ENCODE assay signal across 8 mouse cellular contexts in genomic region chr7:5020685-5021084, GRCm38 (mm10). TPM values are rescaled to one million over a fixed set of nuclear protein-coding genes. Genes with fewer than 3 reads are reported as not detected.
DNase-seq lines count a peak whose midpoint lies in the region; ATAC-seq and TF ChIP-seq lines count a peak whose summit lies in the region.

No protein-coding gene starts in this region.

- peak overlapping the region; percentile 95 for H3K4me2 ChIP-seq in intestine, embryonic 14.5 days (ENCODE audit: low read length)
- peak overlapping the region; percentile 91 for H3K4me2 ChIP-seq in midbrain, postnatal 0 days (ENCODE audit: low read depth, low read length, poor library complexity, severe bottlenecking)

- no peak for ATAC-seq in erythroblast, adult 5-6 weeks (replicated peaks; ENCODE audit: low FRiP score, poor library complexity, severe bottlenecking)
- ATAC-seq in intestine, embryonic 14.5 days (replicated peaks; ENCODE audit: low FRiP score, low TSS enrichment, low read depth): no peak
- ATAC-seq in midbrain, postnatal 0 days (ENCODE audit: low FRiP score): peak; percentile 7; the same call in 1 of the 2 replicates

- DNase-seq in spleen, adult 2 months (ENCODE audit: low read depth in 1 of 2, low spot score in 2 of 2): no peak
- no peak for DNase-seq in spleen, adult 18-20 months
- DNase-seq in intestine, embryonic 14.5 days (ENCODE audit: low spot score): no peak
- DNase-seq in midbrain, postnatal 0 days (ENCODE audit: low spot score): peak; percentile 11
- DNase-seq in thymus, postnatal 4 days: no peak
- no peak for DNase-seq in yolk sac, embryonic 10.5 days (ENCODE audit: low spot score)

- WGBS in spleen, adult 2 months: 0% methylated on average over 15 of the region's 15 CpGs
- under 1% methylated on average over 9 of the region's 15 CpGs for WGBS in intestine, embryonic 14.5 days
- WGBS in midbrain, postnatal 0 days: 0% methylated on average over 14 of the region's 15 CpGs

- H3K36me3 ChIP-seq in erythroblast, embryonic 14.5 days (ENCODE audit: control insufficient read depth): peaks cover 50% of the 10 kb centered on the region
- peaks cover 2% of the 10 kb centered on the region for H3K36me3 ChIP-seq in spleen, adult 2 months (ENCODE audit: control insufficient read depth, insufficient read depth, low read length)
- H3K36me3 ChIP-seq in intestine, embryonic 14.5 days (ENCODE audit: control insufficient read depth, insufficient read depth, low read length): peaks cover 38% of the 10 kb centered on the region
- H3K36me3 ChIP-seq in midbrain, postnatal 0 days (ENCODE audit: insufficient read depth, low read length): peaks cover 17% of the 10 kb centered on the region; the same call in 1 of the 2 replicates

- peak overlapping the region; percentile 73 for H3K27ac ChIP-seq in spleen, adult 2 months (ENCODE audit: insufficient read depth, low read length)
- H3K27ac ChIP-seq in intestine, embryonic 14.5 days (ENCODE audit: low read depth): peak overlapping the region; percentile 94
- peak overlapping the region; percentile 94 for H3K27ac ChIP-seq in midbrain, postnatal 0 days (ENCODE audit: low read depth, low read length)

- no peak for TF ChIP-seq POLR2A in spleen, adult 2 months (IDR thresholded peaks at IDR 0.05; ENCODE audit: low read depth, low read length)

- H3K9me3 ChIP-seq in erythroblast, embryonic 14.5 days (ENCODE audit: control insufficient read depth, low read length): peaks cover 12% of the 10 kb centered on the region
- peaks cover 2% of the 10 kb centered on the region; the same call in 1 of the 2 replicates for H3K9me3 ChIP-seq in intestine, embryonic 14.5 days (ENCODE audit: control insufficient read depth, low read length)
- no peaks in the 10 kb centered on the region for H3K9me3 ChIP-seq in midbrain, postnatal 0 days (ENCODE audit: low read length)

- peaks cover 56% of the 10 kb centered on the region for H3K4me1 ChIP-seq in erythroblast, embryonic 14.5 days (ENCODE audit: control insufficient read depth)
- no peaks in the 10 kb centered on the region; the same call in 1 of the 2 replicates for H3K4me1 ChIP-seq in spleen, adult 2 months (ENCODE audit: control insufficient read depth, insufficient read depth, insufficient read length)
- H3K4me1 ChIP-seq in intestine, embryonic 14.5 days (replicated peaks; ENCODE audit: control insufficient read depth, insufficient read depth, low read length): peaks cover 20% of the 10 kb centered on the region
- peaks cover 7% of the 10 kb centered on the region; the same call in 1 of the 2 replicates for H3K4me1 ChIP-seq in midbrain, postnatal 0 days (ENCODE audit: insufficient read depth, low read length)

- peak overlapping the region; percentile 87 for H3K4me3 ChIP-seq in erythroblast, embryonic 14.5 days (replicated peaks)
- H3K4me3 ChIP-seq in spleen, adult 2 months (ENCODE audit: extremely low read depth, insufficient read depth, insufficient read length): peak overlapping the region; percentile 67
- H3K4me3 ChIP-seq in intestine, embryonic 14.5 days (ENCODE audit: low read depth, low read length): peak overlapping the region; percentile 73
- peak overlapping the region; percentile 79 for H3K4me3 ChIP-seq in midbrain, postnatal 0 days (ENCODE audit: low read depth, low read length)

- no peak for TF ChIP-seq CTCF in spleen, adult 2 months (IDR thresholded peaks at IDR 0.05; ENCODE audit: extremely low read depth, insufficient read depth, insufficient read length, insufficient replicate concordance)
- no peak for TF ChIP-seq CTCF in midbrain, postnatal 0 days (IDR thresholded peaks at IDR 0.05)

- H3K27me3 ChIP-seq in erythroblast, embryonic 14.5 days (ENCODE audit: control insufficient read depth): no peaks in the 10 kb centered on the region
- no peaks in the 10 kb centered on the region for H3K27me3 ChIP-seq in spleen, adult 2 months (ENCODE audit: control insufficient read depth, insufficient read depth, low read length)
- H3K27me3 ChIP-seq in intestine, embryonic 14.5 days (replicated peaks; ENCODE audit: control insufficient read depth, insufficient read depth, low read length): no peaks in the 10 kb centered on the region
- no peaks in the 10 kb centered on the region for H3K27me3 ChIP-seq in midbrain, postnatal 0 days (ENCODE audit: insufficient read depth, low read length)

- H3K9ac ChIP-seq in intestine, embryonic 14.5 days (ENCODE audit: low read length): peak overlapping the region; percentile 98
- H3K9ac ChIP-seq in midbrain, postnatal 0 days (replicated peaks; ENCODE audit: low read length, poor library complexity, severe bottlenecking): peak overlapping the region; percentile 93

RNA-seq across cellular contexts. Expression of gene Ccdc106, which starts 0.3 kb away (rescaled TPM):
- polyA plus RNA-seq in erythroblast, embryonic 14.5 days (2012): 0.06 TPM in 1 of 2 replicates, not detected in the other
- total RNA-seq in erythroblast, adult 5-6 weeks (2015; ENCODE audit: low replicate concordance): not detected in 2 replicates
- total RNA-seq in erythroblast, adult 5-6 weeks (2017; ENCODE audit: low replicate concordance): not detected in 2 replicates
- polyA plus RNA-seq in spleen, adult 2 months (2012; rRNA removed): 0.43 and 0.54 TPM in 2 replicates
- polyA plus RNA-seq in intestine, embryonic 14.5 days (2014; fragmentation: Nextera tagmentation; extraction: Ambion mirVana): 15.1 and 17.1 TPM in 2 replicates
- total RNA-seq in midbrain, postnatal 0 days (2014; rRNA removed): 65.6 and 68.8 TPM in 2 replicates
- 75.4 and 77.3 TPM in 2 replicates for polyA plus RNA-seq in midbrain, postnatal 0 days (2015; fragmentation: Nextera tagmentation; extraction: Ambion mirVana)

RNA-seq across cellular contexts. Expression of gene Zfp865, which starts 0.5 kb away (rescaled TPM):
- polyA plus RNA-seq in erythroblast, embryonic 14.5 days (2012): 1.7 and 1.8 TPM in 2 replicates
- 2.3 and 3.1 TPM in 2 replicates for total RNA-seq in erythroblast, adult 5-6 weeks (2015; ENCODE audit: low replicate concordance)
- 1.7 and 2.2 TPM in 2 replicates for total RNA-seq in erythroblast, adult 5-6 weeks (2017; ENCODE audit: low replicate concordance)
- polyA plus RNA-seq in spleen, adult 2 months (2012; rRNA removed): 47.9 and 58.4 TPM in 2 replicates
- polyA plus RNA-seq in intestine, embryonic 14.5 days (2014; fragmentation: Nextera tagmentation; extraction: Ambion mirVana): 6.2 and 7.2 TPM in 2 replicates
- 35.0 and 48.4 TPM in 2 replicates for total RNA-seq in midbrain, postnatal 0 days (2014; rRNA removed)
- 5.5 and 6.8 TPM in 2 replicates for polyA plus RNA-seq in midbrain, postnatal 0 days (2015; fragmentation: Nextera tagmentation; extraction: Ambion mirVana)

RNA-seq across cellular contexts. Expression of gene Gm44973, which starts 5.4 kb away (rescaled TPM):
- polyA plus RNA-seq in erythroblast, embryonic 14.5 days (2012): not detected in 2 replicates
- not detected in 2 replicates for total RNA-seq in erythroblast, adult 5-6 weeks (2015; ENCODE audit: low replicate concordance)
- not detected in 2 replicates for total RNA-seq in erythroblast, adult 5-6 weeks (2017; ENCODE audit: low replicate concordance)
- polyA plus RNA-seq in spleen, adult 2 months (2012; rRNA removed): 0.12 TPM in 1 of 2 replicates, not detected in the other
- 1.0 and 2.0 TPM in 2 replicates for polyA plus RNA-seq in intestine, embryonic 14.5 days (2014; fragmentation: Nextera tagmentation; extraction: Ambion mirVana)
- total RNA-seq in midbrain, postnatal 0 days (2014; rRNA removed): not detected in 2 replicates
- polyA plus RNA-seq in midbrain, postnatal 0 days (2015; fragmentation: Nextera tagmentation; extraction: Ambion mirVana): 1.2 and 2.6 TPM in 2 replicates

RNA-seq across cellular contexts. Expression of gene Fiz1, which starts 6.2 kb away (rescaled TPM):
- 3.5 and 6.0 TPM in 2 replicates for polyA plus RNA-seq in erythroblast, embryonic 14.5 days (2012)
- 6.7 and 9.2 TPM in 2 replicates for total RNA-seq in erythroblast, adult 5-6 weeks (2015; ENCODE audit: low replicate concordance)
- 2.6 and 4.2 TPM in 2 replicates for total RNA-seq in erythroblast, adult 5-6 weeks (2017; ENCODE audit: low replicate concordance)
- polyA plus RNA-seq in spleen, adult 2 months (2012; rRNA removed): 26.8 and 33.2 TPM in 2 replicates
- 37.5 and 40.3 TPM in 2 replicates for polyA plus RNA-seq in intestine, embryonic 14.5 days (2014; fragmentation: Nextera tagmentation; extraction: Ambion mirVana)
- total RNA-seq in midbrain, postnatal 0 days (2014; rRNA removed): 35.5 and 36.1 TPM in 2 replicates
- polyA plus RNA-seq in midbrain, postnatal 0 days (2015; fragmentation: Nextera tagmentation; extraction: Ambion mirVana): 22.8 and 25.7 TPM in 2 replicates

RNA-seq across cellular contexts. Expression of gene Zfp524, which starts 6.5 kb away (rescaled TPM):
- 6.2 and 8.1 TPM in 2 replicates for polyA plus RNA-seq in erythroblast, embryonic 14.5 days (2012)
- total RNA-seq in erythroblast, adult 5-6 weeks (2015; ENCODE audit: low replicate concordance): 4.6 and 10.2 TPM in 2 replicates
- total RNA-seq in erythroblast, adult 5-6 weeks (2017; ENCODE audit: low replicate concordance): 4.6 and 7.8 TPM in 2 replicates
- 24.2 and 32.0 TPM in 2 replicates for polyA plus RNA-seq in spleen, adult 2 months (2012; rRNA removed)
- polyA plus RNA-seq in intestine, embryonic 14.5 days (2014; fragmentation: Nextera tagmentation; extraction: Ambion mirVana): 15.7 and 16.0 TPM in 2 replicates
- total RNA-seq in midbrain, postnatal 0 days (2014; rRNA removed): 3.9 and 7.3 TPM in 2 replicates
- 2.9 and 3.5 TPM in 2 replicates for polyA plus RNA-seq in midbrain, postnatal 0 days (2015; fragmentation: Nextera tagmentation; extraction: Ambion mirVana)

Comparison
In these comparisons a context has a peak if more than half of its experiments do, and no peak if none do; other contexts are left out.
1. RNA of gene Ccdc106, which starts 0.3 kb away (polyA plus RNA-seq): 75.4 to 77.3 TPM in midbrain, postnatal 0 days and 15.1 to 17.1 TPM in intestine, embryonic 14.5 days; 0.43 to 0.54 TPM in spleen, adult 2 months and 0.06 TPM in erythroblast, embryonic 14.5 days; every median in the first group is over 10 times any median in the second.
2. Peak in every context shown above with its lines, with median percentiles within 50 percentile points of each other: H3K4me3 ChIP-seq and H3K27ac ChIP-seq.